Mouse (Mus musculus) kidney, adult 2 months (tissue): Measurements from ENCODE around the gene Bcas3.

Experiments
- CTCF ChIP-seq: fragments of 200-500 bp; conservative IDR thresholded peaks from 2 replicates; pipeline ENCODE4 v1.5.1; 2011; ENCODE audit warnings: low read depth, mild to moderate bottlenecking, control low read depth, low read length, moderate library complexity, mixed read lengths; ENCODE audit not compliant: insufficient read depth, insufficient read length
- POLR2A ChIP-seq: fragments of 200-500 bp; IDR thresholded peaks from one replicate; pipeline ENCODE4 v1.6.1; 2011; ENCODE audit warnings: low read depth, low read length, control low read depth

DNA sequence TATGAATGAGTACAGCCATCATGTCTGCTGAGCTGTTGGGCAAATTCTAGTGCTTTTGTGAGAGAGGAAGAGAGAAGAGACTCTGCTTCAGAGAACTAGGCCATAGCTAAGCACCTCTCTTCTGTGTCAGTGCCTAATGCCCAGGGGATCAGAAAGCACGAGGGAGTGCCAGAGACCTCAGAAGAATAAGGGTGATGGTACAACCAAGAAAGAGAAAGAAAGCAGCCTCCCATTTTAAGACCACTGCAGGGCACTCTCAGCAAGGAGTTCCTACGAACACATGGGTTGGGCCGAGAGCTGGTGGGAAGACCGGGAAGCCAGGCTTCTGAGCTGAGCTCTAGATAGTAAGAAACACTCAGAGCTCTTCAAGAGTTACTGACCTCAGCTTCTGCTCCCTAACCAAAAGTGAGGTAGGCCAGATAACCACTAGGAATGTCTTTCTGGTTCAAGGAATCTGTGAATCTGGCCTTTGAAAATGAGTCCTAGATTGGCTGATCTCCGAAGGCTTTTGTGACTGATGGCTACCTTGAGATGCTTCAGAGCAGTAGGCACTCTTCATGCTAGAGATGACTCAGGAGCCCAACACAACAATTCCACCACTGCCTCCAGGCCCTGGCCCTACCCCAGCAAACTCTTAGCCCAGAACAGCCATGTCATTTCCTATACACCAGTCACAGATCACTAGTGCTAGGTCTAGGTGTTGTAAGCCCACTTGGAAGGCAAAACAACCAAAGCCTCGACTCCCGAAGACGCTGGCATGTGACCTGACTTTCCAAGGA, 359.2 kb downstream of the Bcas3 start:
- TF ChIP-seq CTCF: no peak
- TF ChIP-seq POLR2A: no peak
